Mouse (Mus musculus) olfactory bulb, adult 2 months (tissue): ENCODE measurements around the gene Eif2s2.

Experiments
- CTCF ChIP-seq: fragments of 200-500 bp; IDR thresholded peaks from 2 replicates; pipeline ENCODE4 v1.5.1; 2012; ENCODE audit warnings: low read depth, mild to moderate bottlenecking, low read length, moderate library complexity; ENCODE audit not compliant: insufficient read depth
- POLR2A ChIP-seq: fragments of 200-500 bp; IDR thresholded peaks from 2 replicates; pipeline ENCODE4 v1.6.1; 2012; ENCODE audit warnings: mild to moderate bottlenecking, low read depth, low read length, moderate library complexity; ENCODE audit not compliant: insufficient read depth

DNA sequence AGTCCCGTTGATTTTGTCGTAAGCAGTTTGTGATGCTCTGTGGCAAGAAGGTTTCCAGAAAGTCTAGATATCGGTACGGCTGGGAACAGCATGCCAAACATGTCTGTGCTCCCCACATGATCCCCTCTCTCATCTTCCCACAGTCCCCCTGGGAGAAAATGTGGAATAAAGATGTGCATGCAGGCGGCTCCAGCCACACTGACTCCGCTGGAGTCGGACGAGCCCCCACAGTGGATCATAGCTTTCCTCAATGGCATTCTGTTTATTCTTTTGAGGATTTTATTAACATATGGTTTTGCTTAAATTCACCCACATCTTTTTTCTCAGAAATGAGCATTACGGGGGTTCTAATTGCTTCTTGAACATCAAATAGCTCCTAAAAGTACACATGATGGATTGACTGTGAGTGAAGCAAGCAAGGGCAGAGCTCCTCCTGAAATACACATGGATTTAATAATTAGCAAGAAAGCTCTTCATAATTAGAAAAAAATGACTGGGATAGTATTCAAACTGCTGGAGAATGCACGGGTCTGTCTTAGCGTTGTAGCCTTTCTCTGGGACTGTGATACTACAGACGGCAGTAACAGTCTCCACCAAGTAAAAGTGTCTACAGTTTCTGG lies 23.3 kb upstream of the Eif2s2 start:
- no peak for TF ChIP-seq CTCF
- TF ChIP-seq POLR2A = no peak
